Mouse (Mus musculus) adrenal gland, adult (tissue): Measurements from ENCODE around the gene Prpsap1.
A peak's percentile ranks its signal among the peaks of the same experiment; 100 is the strongest.
"Not testable (repeated sequence)": the region's sequence is repeated elsewhere in the genome, so short reads cannot be mapped to it uniquely, and the experiment has no call there.

Experiments
- DNase-seq, 2 experiments: peaks; one replicate each; pipeline ENCODE4 v3.0.0; 2022 to 2023; ENCODE audit warnings: low spot score in 1 of 2; ENCODE audit not compliant: inconsistent age in 2 of 2

Gene Prpsap1

GRCm38 (mm10) chr11:116431428-116432077, 62.4 kb downstream of the Prpsap1 start:
- no peak for DNase-seq

GRCm38 (mm10) chr11:116430723-116431427, 63.1 kb downstream of the Prpsap1 start:
- DNase-seq = no peak

- DNase-seq = no peak
Measured at GRCm38 (mm10) chr11:116429862-116430613, 64.0 kb downstream of the Prpsap1 start.

- DNase-seq = no peak
Measured at GRCm38 (mm10) chr11:116428872-116429859, 64.8 kb downstream of the Prpsap1 start.

- DNase-seq = no peak
Measured at GRCm38 (mm10) chr11:116426852-116427575, 67.0 kb downstream of the Prpsap1 start.

GRCm38 (mm10) chr11:116426328-116426727, 67.7 kb downstream of the Prpsap1 start:
- not testable (repeated sequence) for DNase-seq

- no peak for DNase-seq
Measured at GRCm38 (mm10) chr11:116424621-116425407, 69.2 kb downstream of the Prpsap1 start.

GRCm38 (mm10) chr11:116423782-116424620, 70.0 kb downstream of the Prpsap1 start:
- peak in 1 of 2 experiments; percentile 55 for DNase-seq

- DNase-seq = no peak
Measured at GRCm38 (mm10) chr11:116423214-116423613, 70.8 kb downstream of the Prpsap1 start.

- no peak for DNase-seq
Measured at GRCm38 (mm10) chr11:116422562-116422961, 71.4 kb downstream of the Prpsap1 start.

GRCm38 (mm10) chr11:116421102-116421501, 72.9 kb downstream of the Prpsap1 start:
- DNase-seq = no peak
